Mouse (Mus musculus) kidney, adult 9 months (tissue): ENCODE results near the gene Rab44.
"Not testable (repeated sequence)": the region's sequence is repeated elsewhere in the genome, so short reads cannot be mapped to it uniquely, and the experiment has no call there.

Source experiments
- DNase-seq: peaks from one replicate; pipeline ENCODE4 v3.0.0; 2022

Rab44 gene

GRCm38 (mm10) chr17:29113591-29114352, at the start of gene Rab44:
Gene Rab44 (plus strand): TSS chr17:29114145.
- no peak for DNase-seq

GRCm38 (mm10) chr17:29065245-29065940, 48.6 kb upstream of the Rab44 start:
- no peak for DNase-seq

DNA sequence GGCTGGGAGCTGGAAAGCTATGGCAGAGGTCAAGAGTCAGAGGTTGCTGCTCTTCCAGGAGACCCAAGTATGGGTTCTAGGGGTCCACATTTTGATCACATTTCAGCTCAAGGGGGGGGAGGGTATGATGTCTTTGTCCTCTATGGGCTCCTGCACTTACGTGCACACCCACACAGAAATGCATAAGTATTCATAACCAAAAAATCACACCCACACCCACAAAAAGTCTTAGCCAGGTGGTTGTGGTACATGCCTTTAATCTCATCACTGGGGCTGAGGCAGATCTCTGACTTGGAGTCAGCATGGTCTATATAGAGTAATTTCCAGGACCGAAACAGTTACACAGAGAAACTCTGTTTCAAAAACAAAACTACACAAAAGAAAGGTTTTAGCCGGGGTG, 48.0 kb upstream of the Rab44 start:
- DNase-seq: no peak

GRCm38 (mm10) chr17:29067416-29067815, 46.5 kb upstream of the Rab44 start:
- DNase-seq: not testable (repeated sequence)

DNA sequence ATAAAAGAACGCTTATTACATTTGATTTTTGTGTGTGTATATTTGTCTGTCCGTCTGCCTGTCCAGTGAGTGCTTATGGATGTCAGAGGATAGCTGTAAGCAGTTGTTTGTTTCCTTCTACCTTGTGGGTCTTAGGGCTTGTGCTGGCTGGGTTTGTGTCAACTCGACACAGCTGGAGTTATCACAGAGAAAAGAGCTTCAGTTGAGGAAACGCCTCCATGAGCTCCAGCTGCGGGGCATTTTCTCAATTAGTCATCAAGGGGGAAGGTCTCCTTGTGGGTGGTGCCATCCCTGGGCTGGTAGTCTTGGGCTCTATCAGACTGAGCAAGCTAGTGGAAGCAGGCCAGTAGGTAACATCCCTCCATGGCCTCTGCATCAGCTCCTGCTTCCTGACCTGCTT, 46.1 kb upstream of the Rab44 start:
- no peak for DNase-seq

DNA sequence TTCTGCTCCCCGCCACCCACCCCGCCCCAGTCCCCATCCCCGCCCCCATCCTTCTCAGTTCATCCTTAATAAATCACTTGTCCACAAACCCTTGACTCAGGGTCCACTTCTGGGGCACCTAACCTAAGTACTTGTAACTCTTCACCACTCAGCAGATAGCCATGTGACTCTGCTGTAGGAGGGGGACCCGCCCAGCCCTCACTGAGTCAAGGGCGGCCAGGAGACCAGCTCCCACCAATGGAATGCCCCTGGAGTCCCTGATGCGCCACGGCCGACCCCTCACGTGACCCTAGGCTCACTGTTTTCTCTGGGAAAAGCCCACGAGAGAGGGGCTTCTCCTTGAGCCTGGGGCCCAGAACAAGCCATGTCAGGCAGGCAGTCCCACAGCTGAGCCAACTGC, 44.9 kb upstream of the Rab44 start:
- DNase-seq: no peak

DNA sequence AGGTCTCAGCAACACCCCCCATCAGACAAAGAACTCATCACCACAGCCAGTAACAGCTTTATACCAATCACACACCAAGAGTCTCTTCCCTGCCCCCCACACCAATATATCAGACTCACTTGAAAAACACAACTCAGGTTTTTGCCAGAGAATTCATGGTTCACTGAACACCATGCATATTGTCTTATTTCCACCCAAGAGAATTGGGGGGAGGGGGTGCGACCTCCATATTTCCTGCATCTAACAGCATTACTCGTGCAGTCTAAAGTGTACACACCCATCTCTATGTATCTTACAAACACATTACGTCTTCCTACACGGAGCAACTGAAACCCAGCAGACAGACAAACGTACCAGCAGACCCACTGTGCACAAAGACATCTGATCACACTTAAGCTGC, 42.1 kb upstream of the Rab44 start:
- DNase-seq: no peak

DNA sequence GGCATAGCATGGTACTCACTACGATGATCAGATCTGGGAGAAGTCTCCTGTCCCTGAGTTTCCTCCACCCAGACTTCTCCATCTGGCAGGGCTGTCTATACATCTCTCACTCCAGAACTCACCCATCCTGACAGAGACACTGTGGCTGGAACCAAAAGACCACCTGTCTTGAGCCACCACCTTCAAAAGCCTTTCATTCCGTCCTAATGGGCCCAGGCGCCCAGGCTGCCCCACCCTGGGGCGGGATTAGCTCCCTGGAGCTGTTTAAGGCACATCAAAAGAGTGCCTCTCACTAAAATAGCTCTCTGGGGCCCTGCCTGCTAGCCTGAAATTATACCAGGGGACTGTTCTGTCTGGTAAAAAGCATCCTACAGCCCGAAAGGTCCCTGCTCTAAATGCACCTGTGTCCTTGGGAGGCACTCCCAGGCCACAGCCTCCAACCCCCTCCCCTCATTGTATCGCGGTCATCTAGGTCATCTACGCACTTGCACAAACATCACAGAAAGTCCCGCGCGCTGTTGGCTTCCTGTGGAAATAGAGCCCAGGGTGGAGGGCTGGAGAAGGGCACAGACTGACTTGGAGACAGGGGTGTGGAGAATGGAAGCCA, 41.1 kb upstream of the Rab44 start:
- no peak for DNase-seq

- DNase-seq: no peak
These were observed 40.6 kb upstream of the Rab44 start for GRCm38 (mm10) chr17:29073313-29073712.

- DNase-seq: no peak
These were observed 39.9 kb upstream of the Rab44 start for GRCm38 (mm10) chr17:29074085-29074484.

GRCm38 (mm10) chr17:29076235-29076634, 37.7 kb upstream of the Rab44 start:
- no peak for DNase-seq

DNA sequence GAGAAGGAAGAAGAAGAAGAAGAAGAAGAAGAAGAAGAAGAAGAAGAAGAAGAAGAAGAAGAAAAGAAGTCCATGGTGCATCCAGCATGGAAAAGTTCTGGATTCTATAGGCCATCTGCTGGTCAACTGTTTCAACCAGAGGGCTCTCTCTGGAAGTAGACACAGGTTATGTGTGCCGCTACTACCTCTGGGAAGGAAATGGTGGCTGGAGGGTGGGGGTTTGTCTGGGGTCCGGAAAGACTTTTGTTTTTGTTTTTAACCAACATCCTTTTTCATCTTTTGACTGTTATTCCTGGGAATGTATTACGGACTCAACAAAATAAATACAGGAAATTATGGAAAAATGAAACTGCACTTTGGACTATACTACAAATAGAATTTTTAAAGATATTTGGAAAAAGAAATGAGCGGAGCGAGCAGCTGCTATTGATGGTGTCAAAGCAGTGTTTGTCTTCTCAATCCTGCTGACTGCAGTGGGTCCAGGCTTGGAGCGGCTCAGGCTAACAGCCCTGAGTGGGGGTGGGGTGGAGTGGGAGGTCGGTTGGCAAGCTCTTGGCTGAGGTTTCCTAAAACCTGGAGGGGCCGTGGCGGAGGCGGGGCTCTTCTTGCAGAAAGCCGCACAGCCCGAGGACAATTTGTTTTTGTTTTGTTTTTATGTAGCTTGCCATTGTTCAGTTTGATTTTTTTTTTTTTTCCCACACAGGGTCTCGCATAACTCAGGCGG, 36.0 kb upstream of the Rab44 start:
- DNase-seq: no peak

DNA sequence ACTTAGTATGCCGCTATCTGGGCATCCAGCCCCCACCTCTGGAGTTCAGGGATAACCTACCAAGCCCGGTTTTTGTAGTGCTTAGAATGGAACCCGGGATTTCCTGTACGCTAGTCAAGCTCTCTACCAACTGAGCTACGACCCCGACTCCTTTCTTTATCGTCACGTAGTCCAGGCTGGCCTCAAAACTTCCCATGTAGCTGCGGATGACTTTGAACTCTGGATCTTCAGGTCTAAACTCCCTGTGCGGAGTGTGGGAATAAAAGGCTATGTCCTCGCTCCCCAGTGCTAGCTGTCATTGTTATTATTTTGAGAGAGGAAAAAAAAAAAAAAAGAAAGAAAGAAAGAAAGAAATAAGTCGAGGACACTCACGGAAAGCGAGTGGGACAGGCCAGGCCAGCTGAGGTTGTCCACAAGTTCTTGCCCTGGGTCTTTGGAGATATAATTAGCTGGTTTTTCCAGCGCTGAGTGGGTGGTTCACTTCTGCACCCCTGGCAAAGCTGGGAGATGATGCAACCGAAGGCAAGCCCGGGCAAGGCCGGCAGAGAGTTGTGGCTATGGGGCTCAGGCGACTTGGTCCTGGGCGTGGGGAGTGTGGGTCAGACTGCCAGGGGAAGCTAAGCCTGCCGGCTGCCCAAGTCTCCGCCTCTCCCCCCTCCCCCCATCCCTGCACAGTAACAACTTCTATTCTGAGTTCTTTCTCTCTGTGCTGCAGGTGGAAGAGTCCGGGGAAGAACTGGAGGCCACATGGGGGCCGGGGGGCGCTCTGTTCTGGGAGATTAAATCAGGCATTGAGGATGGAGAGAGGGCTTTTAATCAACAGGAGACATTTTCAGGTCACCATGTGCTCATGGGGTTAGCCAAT, 35.2 kb upstream of the Rab44 start:
- DNase-seq: peak; percentile 40

DNA sequence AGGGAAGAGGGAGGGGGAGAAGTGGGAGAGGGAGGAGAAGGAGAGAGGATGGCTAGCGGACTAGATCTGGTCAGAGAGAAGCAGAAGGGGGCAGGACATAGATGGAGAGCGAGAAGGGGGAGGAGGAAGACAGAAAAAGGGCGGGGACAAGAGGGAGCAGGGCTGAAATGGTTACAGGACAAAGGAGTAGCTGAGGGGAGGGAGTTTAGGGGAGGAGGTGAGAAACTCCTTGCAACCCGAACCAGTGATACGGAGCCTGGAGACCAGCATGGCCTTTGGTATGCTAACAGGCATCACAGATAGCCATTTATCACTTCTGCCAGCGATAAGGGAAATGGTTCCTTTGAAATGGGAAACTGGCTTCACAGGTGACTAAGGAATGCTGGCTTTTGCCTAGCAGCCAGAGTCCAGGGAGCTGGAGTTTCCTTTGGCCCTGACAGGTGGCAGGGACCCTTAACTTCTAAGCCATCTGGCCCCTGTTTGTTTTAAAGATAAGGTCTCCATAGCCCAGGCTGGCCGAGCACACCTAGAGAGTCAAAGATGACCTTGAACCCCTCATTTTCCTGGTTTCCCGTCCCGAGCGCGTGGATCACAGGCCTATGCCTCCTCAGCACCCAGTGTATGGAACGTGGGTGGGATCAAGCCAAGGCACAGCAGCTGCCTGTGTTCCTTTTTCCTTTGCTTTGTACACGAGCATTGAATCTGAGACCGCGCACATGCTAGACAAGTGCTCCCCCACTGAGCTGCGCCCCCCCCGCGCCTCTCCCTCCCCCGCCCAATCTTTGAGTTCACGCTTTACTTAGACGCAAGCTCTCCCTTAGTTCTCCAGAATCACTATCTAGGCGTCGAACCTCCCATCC, 33.0 kb upstream of the Rab44 start:
- no peak for DNase-seq

DNA sequence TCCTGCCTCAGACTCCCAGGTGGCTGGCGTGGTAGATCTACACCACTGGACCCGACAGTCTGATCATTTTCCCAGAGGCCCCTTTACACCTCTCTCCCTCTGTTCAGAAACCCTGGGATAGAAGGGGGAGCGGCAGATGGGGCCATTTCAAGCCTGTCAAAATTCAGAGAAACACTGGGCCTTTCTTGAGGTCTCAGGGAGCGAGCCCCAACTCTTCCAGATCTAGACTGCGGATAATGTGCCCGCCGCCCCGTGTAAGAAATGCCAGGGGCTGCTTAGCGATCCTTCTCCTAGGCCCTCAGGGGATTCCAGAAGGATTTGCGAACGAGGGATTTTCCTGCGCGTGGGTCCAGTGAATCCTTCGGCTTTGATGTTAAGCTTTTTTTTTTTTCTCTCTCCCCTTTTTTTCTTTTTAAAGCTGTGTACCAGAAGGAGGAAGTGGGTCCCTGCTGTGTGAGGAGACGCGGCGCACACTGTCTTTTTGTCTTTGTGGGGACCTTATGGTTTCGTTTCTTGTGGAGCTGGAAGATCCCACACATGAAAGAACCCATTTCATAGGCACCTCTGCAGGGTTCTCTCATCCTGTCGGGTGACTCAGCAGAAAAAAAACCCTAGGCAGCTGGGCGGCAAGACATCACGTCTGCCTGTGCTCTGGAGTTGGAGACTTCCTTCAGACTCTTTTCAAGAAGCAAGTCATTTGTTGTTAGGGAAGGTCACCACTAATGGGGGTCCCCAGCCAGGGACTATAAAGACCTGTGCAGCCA, 32.1 kb upstream of the Rab44 start:
- DNase-seq: no peak

DNA sequence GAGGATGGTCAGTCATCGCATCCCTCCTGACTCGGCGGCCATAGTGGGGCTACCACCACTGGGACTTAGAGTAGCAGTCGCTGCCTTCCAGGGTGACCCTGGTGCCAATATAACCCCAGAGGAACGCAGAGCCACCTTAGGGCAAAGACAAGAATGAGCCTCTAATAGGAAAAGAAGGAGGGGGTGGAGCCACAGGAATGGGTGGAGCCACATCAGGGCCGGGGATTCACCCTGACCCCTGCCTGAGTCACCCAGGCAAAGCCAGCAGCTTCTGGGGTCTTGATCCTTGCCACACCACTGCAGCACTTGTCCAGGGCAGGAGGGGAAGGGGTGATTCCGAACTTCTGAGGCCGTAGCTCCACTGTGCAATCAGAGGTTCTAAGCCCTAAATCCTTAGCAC, 30.4 kb upstream of the Rab44 start:
- DNase-seq: no peak

GRCm38 (mm10) chr17:29084656-29085055, 29.3 kb upstream of the Rab44 start:
- DNase-seq: no peak

DNA sequence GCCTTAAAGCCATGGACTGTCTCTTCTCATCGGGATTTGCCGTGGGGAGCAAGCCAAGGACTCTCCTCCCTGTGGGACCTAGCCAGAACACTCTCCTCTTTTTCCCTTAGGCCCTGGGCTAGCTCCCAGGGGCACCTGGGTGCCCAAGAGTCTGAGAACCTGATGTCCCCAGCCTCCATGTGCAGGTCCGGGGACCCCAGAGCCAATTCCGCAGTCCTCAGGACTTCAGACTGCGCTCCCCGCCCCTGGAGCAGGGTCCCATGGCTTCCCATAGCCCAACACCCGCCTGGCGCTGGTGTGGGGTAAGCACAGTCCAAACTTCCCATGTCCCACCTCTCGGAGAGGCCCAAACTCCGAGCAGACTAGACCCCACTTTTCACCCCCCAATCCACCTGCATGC, 28.7 kb upstream of the Rab44 start:
- no peak for DNase-seq

DNA sequence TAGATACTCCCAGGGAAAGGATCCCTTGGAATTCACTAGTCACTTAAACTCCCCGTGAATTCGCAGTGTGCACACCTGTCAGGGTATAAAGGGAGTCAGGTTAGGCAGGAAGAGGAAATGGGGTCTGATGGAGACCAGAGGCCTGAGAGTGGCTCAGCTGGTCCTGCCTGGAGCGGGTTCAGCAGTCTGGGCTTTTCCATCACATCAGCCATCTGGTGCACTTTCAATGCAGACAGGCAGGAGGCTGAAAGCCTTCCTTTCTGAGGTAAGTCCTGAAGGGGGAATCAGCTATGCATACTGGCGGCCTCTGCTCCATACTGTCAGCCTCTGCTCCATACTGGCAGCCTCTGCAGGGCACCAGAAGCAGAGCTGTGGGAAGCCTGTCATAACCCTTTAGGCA, 27.0 kb upstream of the Rab44 start:
- DNase-seq: no peak

DNA sequence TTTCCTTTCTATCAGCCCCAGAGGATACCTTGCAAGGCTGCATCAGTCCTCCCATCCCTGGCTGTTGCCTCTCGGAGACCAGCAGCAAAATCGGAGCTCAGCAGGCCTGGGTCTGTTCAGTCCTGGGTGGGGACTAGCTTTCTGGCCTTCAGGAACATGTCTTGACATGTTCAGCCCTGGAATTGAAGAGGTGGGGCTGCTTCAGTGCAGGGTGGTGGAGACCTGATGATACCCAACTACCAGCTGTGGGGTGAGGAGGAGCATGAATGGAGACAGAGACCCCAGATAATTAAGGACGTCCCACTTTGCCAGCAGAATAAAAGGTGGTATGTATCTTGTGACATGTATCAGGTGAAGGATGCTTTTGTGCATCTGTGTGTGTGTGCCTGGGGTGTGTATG, 23.2 kb upstream of the Rab44 start, which contains the start of gene Cdkn1a:
TSS of gene Cdkn1a (plus strand) at position 201 of the 400 bp plus-strand sequence.
- DNase-seq: no peak
